ENCODE assay signal across 23 mouse cellular contexts in genomic region chr4:125364011-125364410, GRCm38 (mm10).
DNase-seq lines count a peak whose midpoint lies in the region; ATAC-seq and TF ChIP-seq lines count a peak whose summit lies in the region.
"Had no signal": no experiment of that assay in that cellular context is flagged by ENCODE, and none has a peak within 500 bp of the region (broad histone marks: within the 10 kb centered on the region; RNA-seq: fewer than 3 reads in every experiment).

No protein-coding gene starts in this region.

- 54% methylated on average over 9 of the region's 9 CpGs for WGBS in forebrain, embryonic 12.5 days
- WGBS in forebrain, embryonic 13.5 days = 41% methylated on average over 9 of the region's 9 CpGs
- 32% methylated on average over 9 of the region's 9 CpGs for WGBS in hindbrain, postnatal 0 days

- peak; percentile 21 for DNase-seq in left cerebral cortex, postnatal 4 days
- DNase-seq in left cerebral cortex, postnatal 14 days (ENCODE audit: low spot score in 2 of 2) = no peak
- peak; percentile 32 for DNase-seq in hindbrain, postnatal 0 days (ENCODE audit: low spot score)
- peak; percentile 57 for DNase-seq in retina, postnatal 1 day
- DNase-seq in urinary bladder, adult 18-20 months (ENCODE audit: low spot score in 2 of 2) = no peak
- DNase-seq: adrenal gland, adult 8-10 months; B cell, adult 2 months; cerebellum, adult 2 months; gastrocnemius, postnatal 25 days; heart, adult 18-20 months; heart, postnatal 10 days; liver; lung, postnatal 4 days had no signal

- H3K9ac ChIP-seq in forebrain, embryonic 12.5 days = no peak overlapping the region
- H3K9ac ChIP-seq in forebrain, embryonic 13.5 days = no peak overlapping the region
- H3K9ac ChIP-seq in hindbrain, postnatal 0 days (replicated peaks; ENCODE audit: low read length) = no peak overlapping the region
- H3K9ac ChIP-seq: heart, embryonic 12.5 days; kidney, embryonic 15.5 days; neural tube, embryonic 12.5 days had no signal

- H3K27me3 ChIP-seq in forebrain, embryonic 12.5 days = peaks cover 9% of the 10 kb centered on the region; the same call in 1 of the 2 replicates
- H3K27me3 ChIP-seq in forebrain, embryonic 13.5 days = no peaks in the 10 kb centered on the region; the same call in 1 of the 2 replicates
- H3K27me3 ChIP-seq in hindbrain, postnatal 0 days (ENCODE audit: insufficient read depth, low read length) = no peaks in the 10 kb centered on the region
- H3K27me3 ChIP-seq: neural tube, embryonic 12.5 days had no signal

- H3K4me2 ChIP-seq in forebrain, embryonic 12.5 days = no peak overlapping the region
- no peak overlapping the region for H3K4me2 ChIP-seq in forebrain, embryonic 13.5 days
- no peak overlapping the region for H3K4me2 ChIP-seq in hindbrain, postnatal 0 days (ENCODE audit: low read depth, low read length)
- H3K4me2 ChIP-seq: heart, embryonic 12.5 days; kidney, embryonic 15.5 days; neural tube, embryonic 12.5 days had no signal

- H3K9me3 ChIP-seq in forebrain, embryonic 12.5 days = no peaks in the 10 kb centered on the region
- no peaks in the 10 kb centered on the region for H3K9me3 ChIP-seq in forebrain, embryonic 13.5 days (replicated peaks)
- no peaks in the 10 kb centered on the region for H3K9me3 ChIP-seq in hindbrain, postnatal 0 days (ENCODE audit: low read length)
- H3K9me3 ChIP-seq: heart, embryonic 12.5 days; kidney, embryonic 15.5 days; limb, embryonic 10.5 days; neural tube, embryonic 12.5 days had no signal

- peak overlapping the region; percentile 19; the same call in 1 of the 2 replicates for H3K27ac ChIP-seq in forebrain, embryonic 12.5 days
- H3K27ac ChIP-seq in forebrain, embryonic 13.5 days = no peak overlapping the region
- no peak overlapping the region for H3K27ac ChIP-seq in hindbrain, postnatal 0 days
- H3K27ac ChIP-seq: kidney, embryonic 15.5 days; left cerebral cortex, adult 2 months; limb, embryonic 10.5 days; neural tube, embryonic 12.5 days had no signal

- intact Hi-C loops in left cerebral cortex, postnatal 4 days (cut with DNase I) = no loop called here
- intact Hi-C loops in left cerebral cortex, postnatal 14 days (cut with DNase I) = no loop called here

- no peaks in the 10 kb centered on the region for H3K36me3 ChIP-seq in forebrain, embryonic 12.5 days (replicated peaks)
- H3K36me3 ChIP-seq in forebrain, embryonic 13.5 days (ENCODE audit: poor library complexity, severe bottlenecking) = no peaks in the 10 kb centered on the region
- H3K36me3 ChIP-seq in hindbrain, postnatal 0 days (ENCODE audit: insufficient read depth, low read length) = no peaks in the 10 kb centered on the region
- H3K36me3 ChIP-seq: G1E; heart, embryonic 12.5 days; kidney, embryonic 15.5 days; limb, embryonic 10.5 days; neural tube, embryonic 12.5 days had no signal

- no peak overlapping the region for H3K4me3 ChIP-seq in forebrain, embryonic 12.5 days (replicated peaks)
- no peak overlapping the region for H3K4me3 ChIP-seq in forebrain, embryonic 13.5 days
- H3K4me3 ChIP-seq in hindbrain, postnatal 0 days (ENCODE audit: low read length) = no peak overlapping the region
- H3K4me3 ChIP-seq: heart, embryonic 12.5 days; kidney, embryonic 15.5 days; left cerebral cortex, adult 2 months; limb, embryonic 10.5 days; neural tube, embryonic 12.5 days had no signal

- peaks cover 19% of the 10 kb centered on the region for H3K4me1 ChIP-seq in forebrain, embryonic 12.5 days
- peaks cover 23% of the 10 kb centered on the region for H3K4me1 ChIP-seq in forebrain, embryonic 13.5 days
- H3K4me1 ChIP-seq in hindbrain, postnatal 0 days (ENCODE audit: insufficient read depth, low read length) = peaks cover 5% of the 10 kb centered on the region; the same call in 1 of the 2 replicates
- H3K4me1 ChIP-seq: heart, embryonic 12.5 days; kidney, embryonic 15.5 days had no signal

- no peak for ATAC-seq in forebrain, embryonic 12.5 days (ENCODE audit: low FRiP score)
- no peak for ATAC-seq in forebrain, embryonic 13.5 days
- peak; percentile 24; the same call in 1 of the 2 replicates for ATAC-seq in hindbrain, postnatal 0 days
- ATAC-seq: forebrain, embryonic 16.5 days; intestine, postnatal 0 days had no signal

- TF ChIP-seq CTCF in hindbrain, postnatal 0 days (IDR thresholded peaks at IDR 0.05; ENCODE audit: low read depth) = no peak

Comparison
In these comparisons a context has a peak if more than half of its experiments do, and no peak if none do; other contexts are left out.
1. DNase-seq: peak in left cerebral cortex, postnatal 4 days (single experiment), hindbrain, postnatal 0 days (single experiment) and retina, postnatal 1 day (single experiment); none in left cerebral cortex, postnatal 14 days (0 of 2) and urinary bladder, adult 18-20 months (0 of 2).